Mouse (Mus musculus) lung, adult 18-20 months (tissue): ENCODE results near the gene Trappc10.

Experiments
- DNase-seq, 2 experiments: peaks; one replicate each; pipeline ENCODE4 v3.0.0; 2022; ENCODE audit warnings: mixed read lengths in 2 of 2

The Trappc10 gene

GRCm38 (mm10) chr10:78258142-78258675 is 13.8 kb upstream of the Trappc10 start:
- DNase-seq, result no peak

- DNase-seq, result peak; percentile 27 to 34
These were observed 11.2 kb upstream of the Trappc10 start for GRCm38 (mm10) chr10:78255646-78256059.

- DNase-seq, result no peak
These were observed 2.8 kb upstream of the Trappc10 start for GRCm38 (mm10) chr10:78247206-78247605.

- no peak for DNase-seq
These were observed 2.3 kb upstream of the Trappc10 start for GRCm38 (mm10) chr10:78246725-78247124.

GRCm38 (mm10) chr10:78245225-78245547 is 745 bp upstream of the Trappc10 start:
- no peak for DNase-seq

- DNase-seq, result peak; percentile 43 to 44
These were observed 393 bp downstream of the Trappc10 start for GRCm38 (mm10) chr10:78244058-78244437.

GRCm38 (mm10) chr10:78238926-78239325 is 5.5 kb downstream of the Trappc10 start:
- peak; percentile 38 to 39 for DNase-seq

- DNase-seq, result no peak
These were observed 6.1 kb downstream of the Trappc10 start for GRCm38 (mm10) chr10:78238297-78238696.

- no peak for DNase-seq
These were observed 6.6 kb downstream of the Trappc10 start for GRCm38 (mm10) chr10:78237809-78238208.

- DNase-seq, result no peak
These were observed 7.4 kb downstream of the Trappc10 start for GRCm38 (mm10) chr10:78236885-78237629.

GRCm38 (mm10) chr10:78233756-78234155 is 10.7 kb downstream of the Trappc10 start:
- no peak for DNase-seq

GRCm38 (mm10) chr10:78233161-78233560 is 11.3 kb downstream of the Trappc10 start:
- DNase-seq, result no peak

- DNase-seq, result no peak
These were observed 12.0 kb downstream of the Trappc10 start for GRCm38 (mm10) chr10:78232301-78232980.

GRCm38 (mm10) chr10:78228560-78228928 is 15.9 kb downstream of the Trappc10 start:
- DNase-seq, result no peak

GRCm38 (mm10) chr10:78227875-78228559 is 16.4 kb downstream of the Trappc10 start:
- no peak for DNase-seq

GRCm38 (mm10) chr10:78224136-78224535 is 20.3 kb downstream of the Trappc10 start:
- no peak for DNase-seq

GRCm38 (mm10) chr10:78222908-78223307 is 21.5 kb downstream of the Trappc10 start:
- DNase-seq, result no peak

GRCm38 (mm10) chr10:78221315-78221714 is 23.1 kb downstream of the Trappc10 start:
- no peak for DNase-seq

- DNase-seq, result no peak
These were observed 24.9 kb downstream of the Trappc10 start for GRCm38 (mm10) chr10:78219528-78219927.

GRCm38 (mm10) chr10:78218576-78218975 is 25.9 kb downstream of the Trappc10 start:
- DNase-seq, result no peak

- DNase-seq, result no peak
These were observed 27.9 kb downstream of the Trappc10 start for GRCm38 (mm10) chr10:78216376-78217083.

GRCm38 (mm10) chr10:78214371-78214770 is 30.1 kb downstream of the Trappc10 start:
- no peak for DNase-seq

- DNase-seq, result no peak
These were observed 33.1 kb downstream of the Trappc10 start for GRCm38 (mm10) chr10:78211311-78211710.
